Mouse (Mus musculus) gastrocnemius, adult 8-10 months (tissue): Measurements from ENCODE around the gene Smtnl2. TPM values are rescaled to one million over a fixed set of nuclear protein-coding genes. Genes with fewer than 3 reads are reported as not detected.

Experiments used
- DNase-seq, 2 experiments: peaks; one replicate each; pipeline ENCODE4 v3.0.0; 2022; ENCODE audit warnings: low spot score in 2 of 2
- total RNA-seq, 4 experiments: library from RNA; stranded (reverse); gene quantifications; 2 replicates each; pipeline ENCODE4 v1.2.4; 2022

Smtnl2 gene
- total RNA-seq, 4 experiments from 2014 or later = 270 to 439 (median 347) TPM

- DNase-seq = no peak
Observed at GRCm38 (mm10) chr11:72402969-72403368, 8.5 kb downstream of the Smtnl2 start.

DNA sequence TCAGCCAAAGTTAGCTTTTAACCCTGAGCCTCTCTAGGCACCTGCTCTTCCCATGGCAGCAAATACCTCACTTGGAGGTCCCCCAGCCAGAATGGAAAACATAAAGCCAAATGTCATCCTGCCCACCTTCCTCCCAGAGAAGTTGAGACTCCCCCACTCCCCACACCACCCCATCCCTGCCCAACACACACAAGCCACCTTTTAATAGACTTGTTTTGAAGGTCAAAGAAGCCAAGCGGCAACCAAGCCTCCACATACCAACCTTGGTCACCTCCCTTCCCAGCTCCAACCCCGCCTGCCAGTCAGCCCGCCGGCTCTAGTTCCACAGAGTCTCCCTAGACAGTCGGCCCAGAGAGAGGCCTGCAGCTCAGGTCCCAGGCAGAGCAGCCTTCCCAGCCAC, 9.5 kb downstream of the Smtnl2 start:
- DNase-seq = no peak

DNA sequence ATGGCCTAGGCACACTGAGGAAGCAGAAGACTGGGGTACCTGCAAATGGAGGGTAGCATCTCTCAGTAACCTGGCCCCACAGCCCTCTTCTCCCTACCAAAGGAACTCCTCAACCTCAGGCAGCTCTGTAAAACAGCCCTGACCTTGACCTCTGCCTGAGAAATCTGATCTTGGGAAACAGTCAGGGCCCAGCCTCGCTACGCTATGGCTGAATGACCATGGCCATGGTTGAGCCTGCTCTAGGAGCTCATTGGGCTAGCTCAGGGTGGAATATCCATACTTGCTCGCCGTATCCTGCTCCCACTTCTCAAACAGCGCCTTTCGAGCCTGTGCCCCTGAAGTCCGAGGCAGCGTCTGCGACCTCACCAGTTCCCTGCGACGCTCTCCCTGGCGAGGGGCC, 10.4 kb downstream of the Smtnl2 start:
- no peak for DNase-seq

GRCm38 (mm10) chr11:72397811-72398525, 13.5 kb downstream of the Smtnl2 start:
- no peak for DNase-seq

GRCm38 (mm10) chr11:72397072-72397471, 14.4 kb downstream of the Smtnl2 start:
- DNase-seq = peak; percentile 79 to 82

- no peak for DNase-seq
Observed at GRCm38 (mm10) chr11:72396621-72397020, 14.9 kb downstream of the Smtnl2 start.

- peak in 1 of 2 experiments; percentile 65 for DNase-seq
Observed at GRCm38 (mm10) chr11:72395652-72396051, 15.9 kb downstream of the Smtnl2 start.

- no peak for DNase-seq
Observed at GRCm38 (mm10) chr11:72394694-72395093, 16.8 kb downstream of the Smtnl2 start.

- DNase-seq = peak; percentile 67 to 79
Observed at GRCm38 (mm10) chr11:72393669-72394068, 17.8 kb downstream of the Smtnl2 start.

- no peak for DNase-seq
Observed at GRCm38 (mm10) chr11:72393243-72393642, 18.3 kb downstream of the Smtnl2 start.

DNA sequence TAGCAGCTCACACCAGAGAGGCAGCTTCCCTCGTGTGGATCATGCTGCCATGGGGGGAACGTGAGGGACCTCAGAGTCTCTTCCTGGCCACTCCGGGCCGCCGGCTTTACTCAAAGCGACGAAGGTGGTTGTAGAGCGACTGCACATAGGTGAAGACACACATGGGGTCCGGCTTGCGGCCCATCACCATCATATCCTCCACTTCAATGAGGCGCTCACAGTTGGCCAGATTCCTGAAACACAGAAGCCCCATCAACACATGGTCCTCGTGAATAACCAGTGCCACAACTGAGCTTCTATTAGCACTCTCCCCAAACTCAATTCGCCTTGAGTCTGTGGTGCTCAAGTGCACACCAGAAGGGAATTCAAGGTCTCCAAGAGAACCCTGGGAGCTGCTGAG, 20.3 kb downstream of the Smtnl2 start:
- DNase-seq = no peak

DNA sequence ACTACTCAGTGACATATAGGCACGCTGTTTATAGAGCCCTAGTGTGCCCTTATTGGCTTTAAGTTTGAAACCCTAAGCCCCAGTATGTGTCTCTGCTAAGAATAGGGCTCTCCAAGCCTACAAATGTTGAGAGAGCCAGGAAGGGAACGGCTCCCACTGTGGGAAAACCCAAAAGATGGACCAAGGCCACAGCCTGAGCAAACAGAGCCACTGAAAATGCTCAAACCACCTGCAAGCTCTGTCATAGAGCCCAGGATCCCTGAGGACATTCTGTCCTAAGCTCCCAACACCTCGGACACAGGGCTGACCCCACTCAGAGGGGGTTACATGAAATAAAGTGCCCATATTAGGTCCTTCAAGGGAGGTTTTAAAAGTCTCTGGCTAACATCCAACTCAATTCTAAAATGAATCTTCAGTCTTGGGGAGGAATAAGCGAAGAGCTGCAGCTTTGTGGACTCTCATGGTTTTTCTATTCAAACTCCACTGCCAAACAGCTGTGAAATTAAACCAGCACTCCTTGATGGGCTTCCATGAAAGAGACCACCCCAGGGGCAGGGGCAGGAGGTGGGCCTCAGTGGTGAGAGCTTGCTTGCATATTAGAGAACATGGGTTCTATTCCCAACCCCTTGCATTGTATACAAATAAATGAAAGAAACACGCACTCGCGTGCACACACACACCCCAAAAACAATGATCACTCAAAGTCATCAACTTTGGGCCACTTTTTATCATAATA, 21.9 kb downstream of the Smtnl2 start:
- peak in 1 of 2 experiments; percentile 62 for DNase-seq

GRCm38 (mm10) chr11:72388113-72388529, 23.4 kb downstream of the Smtnl2 start:
- DNase-seq = peak; percentile 56 to 66

DNA sequence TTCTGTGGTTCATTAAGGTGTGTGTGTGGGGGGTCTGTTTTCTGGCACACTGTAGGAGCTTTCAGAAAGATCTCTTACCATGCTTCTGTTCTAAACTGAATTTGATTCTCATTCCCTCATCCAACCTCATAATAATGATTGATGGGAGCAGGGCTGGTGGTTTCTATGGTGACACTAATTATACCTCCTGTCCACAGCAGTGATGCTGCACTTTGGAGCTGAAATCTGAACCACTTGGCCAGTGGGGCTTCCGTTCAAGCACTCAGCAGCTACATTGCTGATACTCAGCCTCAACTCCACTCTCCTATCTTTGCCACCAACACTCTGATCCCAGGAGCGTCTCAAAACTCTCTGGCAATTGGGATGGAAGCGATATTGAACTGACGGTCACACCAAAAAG, 32.2 kb downstream of the Smtnl2 start:
- peak in 1 of 2 experiments; percentile 67 for DNase-seq

- DNase-seq = peak; percentile 64 to 74
Observed at GRCm38 (mm10) chr11:72378222-72378621, 33.3 kb downstream of the Smtnl2 start.

DNA sequence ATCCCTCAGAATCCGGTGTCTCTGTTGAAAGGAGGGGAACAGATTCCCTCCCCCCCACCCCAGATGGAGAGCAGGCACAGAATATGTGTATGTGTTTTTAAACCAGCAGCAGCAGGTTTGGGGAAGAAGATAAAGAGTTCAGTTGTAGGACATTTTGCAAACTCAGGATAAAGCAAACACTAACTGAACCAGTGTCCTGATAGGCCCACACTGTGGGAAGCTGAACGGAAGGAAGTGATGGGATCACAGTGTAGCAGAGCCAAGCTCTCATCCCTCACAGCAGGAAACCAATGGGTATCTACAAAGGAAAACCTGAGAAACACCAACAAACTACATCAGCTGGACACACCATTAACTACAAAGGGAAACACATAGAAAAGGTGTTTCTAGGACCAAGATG, 35.0 kb downstream of the Smtnl2 start:
- DNase-seq = no peak

- peak in 1 of 2 experiments; percentile 50 for DNase-seq
Observed at GRCm38 (mm10) chr11:72369904-72370672, 41.4 kb downstream of the Smtnl2 start.

- peak in 1 of 2 experiments; percentile 35 for DNase-seq
Observed at GRCm38 (mm10) chr11:72367934-72368674, 43.4 kb downstream of the Smtnl2 start.

- no peak for DNase-seq
Observed at GRCm38 (mm10) chr11:72366126-72366525, 45.4 kb downstream of the Smtnl2 start.

DNA sequence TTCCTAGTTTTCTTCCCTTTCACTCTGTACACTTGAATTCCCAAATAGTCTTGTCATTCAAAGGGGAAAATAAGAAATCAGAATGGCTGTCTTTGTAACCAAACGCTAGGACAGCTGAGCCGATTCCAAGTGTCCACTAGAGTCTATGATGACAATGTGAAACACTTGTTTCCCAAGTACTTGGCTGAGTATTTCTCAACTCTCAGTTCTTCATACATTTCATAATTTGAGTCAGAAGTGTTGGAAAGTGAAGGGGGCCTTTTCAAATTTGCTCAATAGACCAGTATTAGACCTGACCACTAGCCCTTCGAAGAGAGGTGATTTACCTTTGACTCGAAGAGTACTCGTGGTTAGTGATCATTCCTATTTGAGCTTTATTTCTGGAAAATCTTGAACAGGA, 47.0 kb downstream of the Smtnl2 start:
- no peak for DNase-seq
